Mouse (Mus musculus): ENCODE results near the gene Dennd6b.

The Dennd6b gene

GRCm38 (mm10) chr15:89184141-89184936, 12.0 kb downstream of the Dennd6b start:
- in situ Hi-C loops (cut with MboI; ENCODE audit: unreplicated experiment in 2 of 2) = no loop called here

DNA sequence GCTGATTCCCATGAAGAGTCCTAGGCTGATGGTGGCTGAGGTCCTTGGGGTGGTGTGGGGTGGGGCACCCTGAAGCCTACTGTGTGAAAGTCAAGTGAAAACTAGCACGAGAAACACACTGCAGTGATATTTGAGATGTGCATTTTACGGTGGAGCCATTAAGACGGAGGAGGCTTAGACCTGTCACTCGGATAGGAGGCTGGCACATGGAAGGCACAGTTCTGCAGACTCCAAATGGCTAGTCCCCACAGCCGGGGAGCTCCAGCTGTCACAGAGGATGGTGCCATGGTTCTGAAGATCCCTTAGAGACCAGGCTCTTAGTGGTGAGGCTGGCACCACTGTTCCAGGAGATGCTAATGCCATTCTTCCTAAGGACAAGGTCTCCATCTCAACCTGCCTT, 13.5 kb downstream of the Dennd6b start:
- in situ Hi-C loops (cut with MboI; ENCODE audit: unreplicated experiment in 2 of 2) = no loop called here

- in situ Hi-C loops (cut with MboI; ENCODE audit: unreplicated experiment in 2 of 2) = no loop called here
Observed at GRCm38 (mm10) chr15:89182328-89182741, 14.0 kb downstream of the Dennd6b start.

DNA sequence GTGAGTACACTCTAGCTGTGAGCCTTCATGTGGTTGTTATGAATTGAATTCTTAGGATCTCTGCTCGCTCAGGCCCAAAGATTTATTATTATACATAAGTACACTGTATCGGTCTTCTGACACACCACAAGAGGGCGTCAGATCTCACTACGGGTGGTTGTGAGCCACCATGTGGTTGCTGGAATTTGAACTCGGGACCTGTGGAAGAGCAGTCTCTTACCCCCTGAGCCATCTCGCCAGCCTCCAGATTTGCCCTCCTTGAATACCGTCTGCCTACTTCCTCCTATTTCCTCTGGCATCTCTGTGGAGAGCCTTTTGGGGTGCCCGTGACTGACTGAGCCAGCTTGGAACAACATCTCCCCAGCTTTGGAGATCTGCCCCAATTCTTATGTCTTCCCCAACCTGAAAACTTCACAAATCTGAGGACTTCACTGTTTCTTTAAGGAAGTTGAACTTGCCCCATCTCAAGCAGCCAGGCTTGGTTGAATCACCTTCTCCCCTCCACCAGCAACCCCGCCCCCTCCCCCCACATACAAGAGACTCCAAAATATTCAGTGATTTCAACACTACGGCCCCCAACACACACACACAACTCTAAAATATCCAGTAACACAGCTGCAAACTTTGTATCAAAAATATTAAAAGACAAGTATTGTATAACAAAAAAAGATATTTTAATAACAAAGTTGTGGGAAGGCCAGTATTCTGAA, 14.6 kb downstream of the Dennd6b start:
- in situ Hi-C loops (cut with MboI; ENCODE audit: unreplicated experiment in 2 of 2) = no loop called here

DNA sequence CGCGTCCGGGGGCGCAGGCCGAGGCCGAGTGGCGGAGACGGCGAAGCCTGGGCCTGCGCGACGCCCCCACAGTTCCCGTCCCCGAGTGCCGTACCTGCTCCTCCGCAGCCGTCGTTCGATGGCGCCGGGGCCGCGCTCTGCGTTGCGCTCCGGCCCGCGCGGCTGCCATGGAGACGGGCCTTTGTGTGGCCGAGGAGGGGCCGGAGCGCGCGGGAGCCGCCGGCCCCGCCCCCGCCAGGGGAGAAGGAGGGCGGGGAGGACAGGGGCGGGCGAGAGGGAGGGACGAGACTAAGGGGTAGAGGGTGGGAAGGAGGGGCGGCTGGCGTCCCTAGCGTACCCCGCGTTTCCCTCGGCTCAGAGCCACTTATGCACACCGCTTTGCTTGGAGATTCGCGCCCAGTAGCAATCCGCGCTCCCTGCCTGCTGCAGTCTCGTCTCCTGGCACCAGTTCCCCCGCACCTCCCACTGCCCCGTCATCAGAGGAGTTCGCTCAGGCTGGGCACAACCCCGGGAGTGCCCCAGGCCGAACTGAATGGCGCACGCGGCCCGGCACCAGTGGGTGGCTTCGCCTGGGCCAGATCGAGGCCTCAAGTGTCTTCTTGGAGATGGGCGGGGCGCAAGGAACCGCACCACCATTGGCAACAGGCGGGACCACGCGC, 15.6 kb downstream of the Dennd6b start, which contains the start of gene Plxnb2:
Plxnb2 (minus strand) TSS at position 218 of the 659 bp plus-strand sequence.
- in situ Hi-C loops (cut with MboI; ENCODE audit: unreplicated experiment in 2 of 2) = no loop called here

GRCm38 (mm10) chr15:89180081-89180541, 16.2 kb downstream of the Dennd6b start:
- in situ Hi-C loops (cut with MboI; ENCODE audit: unreplicated experiment in 2 of 2) = no loop called here

GRCm38 (mm10) chr15:89179630-89179964, 16.7 kb downstream of the Dennd6b start:
- in situ Hi-C loops (cut with MboI; ENCODE audit: unreplicated experiment in 2 of 2) = no loop called here

DNA sequence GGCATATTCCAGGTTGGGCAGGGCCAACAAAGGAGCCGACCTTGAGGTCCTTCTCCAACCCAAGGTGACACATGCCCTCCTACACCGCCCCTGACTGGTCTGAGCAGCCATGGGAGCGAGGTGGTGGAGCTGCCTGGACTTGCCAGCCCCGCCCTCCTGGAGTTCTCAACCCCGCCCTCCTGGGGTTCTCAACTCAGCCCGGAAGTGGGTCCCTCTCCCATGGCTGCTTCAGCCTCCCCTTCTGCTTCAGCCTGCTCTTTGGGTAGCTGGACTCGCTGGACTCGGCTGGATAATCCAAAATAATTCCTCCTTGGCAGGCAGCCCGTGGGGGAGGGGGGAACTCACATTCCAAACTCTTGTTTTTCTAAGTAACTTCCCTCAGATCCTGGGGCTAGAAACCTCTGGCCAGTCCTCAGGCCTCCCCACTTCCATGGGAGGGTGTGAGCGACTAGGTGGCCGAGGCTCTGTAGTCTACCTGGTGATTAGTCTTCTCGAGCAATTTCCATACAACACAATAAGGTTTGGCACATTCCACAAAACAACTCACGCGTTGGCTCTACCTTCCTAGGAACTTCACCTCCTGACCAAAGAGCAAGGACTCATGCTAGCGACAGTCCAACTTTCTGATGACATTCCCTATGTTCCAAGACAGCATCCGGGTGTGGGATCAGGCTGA, 17.2 kb downstream of the Dennd6b start:
- in situ Hi-C loops (cut with MboI; ENCODE audit: unreplicated experiment in 2 of 2) = no loop called here

GRCm38 (mm10) chr15:89178260-89178860, 17.9 kb downstream of the Dennd6b start:
- in situ Hi-C loops (cut with MboI; ENCODE audit: unreplicated experiment in 2 of 2) = no loop called here

- in situ Hi-C loops (cut with MboI; ENCODE audit: unreplicated experiment in 2 of 2) = no loop called here
Observed at GRCm38 (mm10) chr15:89177576-89178259, 18.6 kb downstream of the Dennd6b start.

DNA sequence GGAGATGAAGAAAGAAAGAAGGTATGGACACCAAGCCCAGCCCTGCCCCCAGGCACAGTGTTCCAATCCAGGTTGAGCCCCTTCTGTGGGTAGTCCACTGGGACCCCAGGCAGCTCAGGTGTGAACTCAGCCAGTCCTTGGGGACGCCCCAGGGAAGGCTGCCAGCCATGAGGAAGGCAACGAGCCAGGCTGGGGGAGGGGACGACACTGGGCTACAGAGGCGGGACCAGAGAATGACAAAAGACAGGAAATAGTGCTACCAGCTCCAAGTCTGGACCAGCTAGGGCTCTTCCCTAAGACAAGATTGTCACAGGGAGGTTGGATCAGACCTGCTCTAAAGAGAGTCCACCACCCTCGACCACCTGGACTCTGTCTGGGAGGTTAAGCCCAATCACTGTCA, 19.2 kb downstream of the Dennd6b start:
- in situ Hi-C loops (cut with MboI; ENCODE audit: unreplicated experiment in 2 of 2) = no loop called here

DNA sequence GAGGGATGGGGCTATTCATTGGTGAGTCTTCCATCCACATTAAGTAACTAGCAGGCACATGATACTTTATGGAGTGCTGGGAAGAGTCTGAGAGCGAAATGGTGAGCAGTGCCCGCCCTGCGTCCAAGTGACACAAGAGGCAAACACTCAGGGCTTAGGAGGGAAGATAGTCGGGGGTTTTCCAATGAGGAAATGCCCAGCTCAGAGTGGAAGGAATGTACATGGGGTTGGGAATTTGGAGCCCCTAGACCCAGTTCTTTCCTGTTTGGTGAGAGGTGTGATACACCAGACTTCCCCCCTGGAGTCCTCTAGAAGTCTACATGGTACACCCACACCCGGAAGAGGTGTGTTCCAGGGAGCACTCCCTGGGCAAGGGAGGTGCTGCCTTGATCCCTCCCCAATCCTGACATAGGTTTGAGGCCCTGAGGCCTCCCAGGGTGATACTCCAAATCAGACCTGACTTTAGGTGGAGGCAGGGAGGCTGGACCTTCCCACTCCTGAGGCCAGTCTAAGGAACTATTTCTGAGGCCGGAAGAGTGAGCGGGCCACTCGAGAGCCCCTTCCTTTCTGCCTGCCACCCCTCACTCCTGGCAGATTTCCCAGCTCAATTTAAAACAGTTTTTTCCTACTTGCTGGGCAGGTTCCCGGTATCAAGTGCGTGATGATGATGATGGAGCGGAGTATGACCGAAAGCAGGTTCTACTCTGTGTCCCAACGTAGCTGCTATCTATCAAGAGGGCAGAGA, 20.7 kb downstream of the Dennd6b start:
- in situ Hi-C loops (cut with MboI; ENCODE audit: unreplicated experiment in 2 of 2) = no loop called here

DNA sequence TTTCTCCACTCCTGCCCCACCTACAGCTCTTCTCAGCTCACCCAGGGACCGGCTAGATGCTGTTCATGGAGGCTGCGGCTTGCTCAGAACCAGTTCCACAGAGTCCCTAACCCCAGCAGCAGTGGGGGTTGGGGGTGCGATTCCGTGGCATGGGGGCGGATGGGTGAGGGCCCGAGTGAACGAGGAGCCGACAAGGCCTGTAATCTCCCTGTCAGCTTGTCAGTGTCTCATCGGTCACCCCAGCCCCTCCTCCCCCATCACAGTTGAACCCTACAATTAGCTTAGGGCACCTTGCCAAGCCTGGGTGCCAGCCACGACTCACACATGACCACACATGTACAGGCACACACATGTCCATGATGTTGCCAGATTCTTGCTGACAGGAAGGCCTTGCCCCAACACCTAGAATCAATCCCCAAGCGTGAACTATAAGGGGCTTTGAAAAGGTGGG, 21.4 kb downstream of the Dennd6b start:
- in situ Hi-C loops (cut with MboI; ENCODE audit: unreplicated experiment in 2 of 2) = no loop called here

GRCm38 (mm10) chr15:89173906-89174214, 22.4 kb downstream of the Dennd6b start:
- in situ Hi-C loops (cut with MboI; ENCODE audit: unreplicated experiment in 2 of 2) = no loop called here

DNA sequence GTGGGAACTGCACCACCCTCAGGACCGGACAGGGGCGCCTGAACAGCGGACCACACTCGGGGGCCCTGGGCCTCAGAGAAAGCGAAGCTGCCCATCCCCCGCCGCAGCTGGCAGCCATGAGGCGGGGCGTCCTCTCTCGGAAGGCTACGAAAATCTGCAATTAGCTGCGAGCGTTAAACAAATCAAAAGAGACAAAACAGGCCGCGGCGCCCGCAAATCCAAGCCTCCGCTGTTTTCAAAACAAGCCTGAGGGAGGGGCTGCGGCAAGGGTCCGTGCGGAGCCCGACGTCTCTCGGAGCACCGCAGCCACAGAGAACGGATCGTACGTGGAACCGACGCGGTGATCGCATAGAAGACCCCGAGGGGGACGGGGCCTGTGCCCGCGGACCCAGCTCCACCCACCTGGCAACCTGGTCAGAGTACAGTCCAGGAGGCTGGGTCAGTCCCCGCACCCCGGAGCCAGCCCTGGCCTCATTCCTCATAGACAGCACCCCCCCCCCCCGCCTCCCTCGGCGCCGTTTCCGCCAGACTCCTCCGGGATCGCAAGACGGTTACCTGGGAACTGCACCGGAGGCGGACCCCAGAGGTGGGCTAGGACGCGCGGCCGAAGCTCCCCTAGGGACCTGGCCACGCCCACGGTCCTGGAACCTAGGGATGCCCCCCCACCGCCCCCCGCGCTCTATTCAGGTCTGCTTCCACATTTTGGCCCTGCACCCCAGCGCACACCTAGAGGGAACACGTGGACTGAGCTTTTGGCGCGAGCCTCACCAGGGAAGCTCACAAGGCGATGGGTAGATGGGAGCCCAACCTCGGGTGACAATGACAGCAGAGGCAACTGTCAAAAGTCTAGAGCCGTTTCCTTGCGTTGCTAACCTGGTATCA, 23.0 kb downstream of the Dennd6b start:
- in situ Hi-C loops (cut with MboI; ENCODE audit: unreplicated experiment in 2 of 2) = no loop called here

DNA sequence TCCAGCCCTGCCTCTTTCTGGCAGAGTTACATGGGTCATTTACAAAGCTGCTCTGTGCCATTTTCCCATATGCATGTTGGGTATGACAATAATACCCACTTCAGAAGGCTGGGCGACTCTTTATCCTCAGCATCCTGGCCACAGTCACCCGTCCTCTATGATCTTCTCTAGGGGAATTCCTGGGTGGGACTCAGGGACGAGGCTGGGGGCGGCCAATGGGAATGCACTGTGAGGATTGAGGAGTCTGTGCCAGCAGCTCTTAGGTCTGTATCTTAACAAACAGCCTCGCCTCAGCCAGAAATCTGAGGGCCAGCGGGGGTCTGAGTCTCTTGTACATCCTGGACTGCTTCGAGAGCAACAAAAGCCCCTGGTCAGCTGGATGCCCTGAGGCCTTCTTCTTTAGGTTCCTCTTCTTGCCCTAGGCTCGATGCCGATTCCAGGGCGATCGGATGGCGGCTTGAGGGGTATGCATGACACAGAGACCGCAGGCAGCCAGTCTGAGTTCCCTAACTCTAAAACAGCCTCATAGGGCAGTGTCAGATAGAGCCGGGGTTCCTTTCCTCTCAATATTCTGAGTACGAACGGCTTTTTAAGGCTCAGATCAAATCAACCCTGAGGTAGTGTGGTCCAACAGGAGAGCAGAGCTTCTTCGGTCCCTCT, 23.9 kb downstream of the Dennd6b start:
- in situ Hi-C loops (cut with MboI; ENCODE audit: unreplicated experiment in 2 of 2) = no loop called here

DNA sequence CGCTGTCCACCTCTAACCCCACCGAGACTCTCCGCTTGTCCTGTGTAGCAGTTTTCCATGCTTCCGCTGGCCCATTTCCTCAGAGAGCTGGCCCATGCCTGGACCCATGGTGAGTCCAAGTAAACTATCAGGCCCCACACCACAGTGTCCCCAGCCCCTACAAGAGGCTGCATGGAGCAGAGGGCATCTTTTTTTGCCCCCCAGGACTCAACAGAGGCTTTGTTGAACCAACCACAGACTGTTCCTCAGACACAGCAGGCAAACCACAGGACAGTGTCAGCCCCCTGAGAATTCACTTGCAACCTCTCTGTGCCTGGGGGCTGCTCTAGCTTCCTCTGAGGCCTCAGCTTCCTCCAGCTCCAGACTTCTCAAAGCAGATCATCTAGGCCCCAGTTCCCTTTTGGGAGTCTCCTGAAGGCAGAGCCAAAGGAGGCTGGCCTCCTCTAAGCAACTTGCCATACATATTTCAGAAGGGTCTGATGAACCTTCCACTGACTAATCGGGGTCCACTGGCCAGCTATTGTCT, 24.7 kb downstream of the Dennd6b start:
- in situ Hi-C loops (cut with MboI; ENCODE audit: unreplicated experiment in 2 of 2) = no loop called here

- in situ Hi-C loops (cut with MboI; ENCODE audit: unreplicated experiment in 2 of 2) = no loop called here
Observed at GRCm38 (mm10) chr15:89170102-89170501, 26.2 kb downstream of the Dennd6b start.
